Mouse (Mus musculus): ENCODE results near the gene Astl.

GRCm38 (mm10) chr2:127377942-127378610 is 39.6 kb downstream of the Astl start:
- no peak for TF ChIP-seq CTCF (IDR thresholded peaks at IDR 0.05; ENCODE audit: low read depth, low read length)
- no peak for TF ChIP-seq POLR2A (IDR thresholded peaks at IDR 0.05; ENCODE audit: extremely low read depth, insufficient read depth, low read length)

Data from liver, adult 2 months (tissue).